Mouse (Mus musculus) neural tube, embryonic 15.5 days (tissue): ENCODE data around the gene Rwdd3. TPM values are rescaled to one million over a fixed set of nuclear protein-coding genes. Genes with fewer than 3 reads are reported as not detected.

Experiments
- ATAC-seq: fragments of 200-750 bp; cut with Nextera tagmentation; 2 replicates; pipeline ENCODE4 v1.8.0; 2017; ENCODE audit warnings: mild to moderate bottlenecking, moderate TSS enrichment, moderate library complexity; ENCODE audit not compliant: low FRiP score
- H3K27ac ChIP-seq: fragments of 300-500 bp; sonication (generic); replicated peaks from 2 replicates; pipeline ENCODE4 v1.5.1; 2015; ENCODE audit warnings: mild to moderate bottlenecking, inconsistent platforms
- H3K27me3 ChIP-seq: fragments of 300-500 bp; sonication (generic); replicated peaks from 2 replicates; pipeline ENCODE4 v1.6.1; 2015; ENCODE audit warnings: inconsistent platforms
- H3K36me3 ChIP-seq: fragments of 300-500 bp; sonication (generic); 2 replicates; pipeline ENCODE4 v1.6.1; 2015; ENCODE audit warnings: inconsistent platforms
- H3K4me1 ChIP-seq: fragments of 300-500 bp; sonication (generic); 2 replicates; pipeline ENCODE4 v1.6.1; 2015; ENCODE audit warnings: inconsistent platforms
- H3K4me2 ChIP-seq: fragments of 300-500 bp; sonication (generic); 2 replicates; pipeline ENCODE4 v1.6.1; 2015; ENCODE audit warnings: inconsistent platforms, mild to moderate bottlenecking, moderate library complexity
- H3K4me3 ChIP-seq: fragments of 300-500 bp; sonication (generic); replicated peaks from 2 replicates; pipeline ENCODE4 v1.5.1; 2015; ENCODE audit warnings: mild to moderate bottlenecking, inconsistent platforms
- H3K9ac ChIP-seq: fragments of 300-500 bp; sonication (generic); replicated peaks from 2 replicates; pipeline ENCODE4 v1.6.1; 2015; ENCODE audit warnings: mild to moderate bottlenecking, inconsistent platforms
- H3K9me3 ChIP-seq: fragments of 300-500 bp; sonication (generic); replicated peaks from 2 replicates; pipeline ENCODE4 v1.6.1; 2016; ENCODE audit warnings: inconsistent platforms
- WGBS: fragments of 180-500 bp; shearing (Covaris S2); methylation state at CpG from one replicate; pipeline ENCODE4 v1.1.7; 2015; ENCODE audit warnings: mixed read lengths; 5-methylcytosine and 5-hydroxymethylcytosine counted together
- polyA plus RNA-seq: library from polyadenylated mRNA; unstranded; fragments of >200 nt; fragmentation: Nextera tagmentation; extraction: Ambion mirVana; gene quantifications from 2 replicates; pipeline ENCODE4 v1.2.1, GENCODE M21; 2015

Gene Rwdd3
- polyA plus RNA-seq, 1 experiment from 2014 or later, result 5.4 TPM

- peaks cover 11% of the 10 kb centered on the region for H3K4me1 ChIP-seq
- no peak overlapping the region for H3K27ac ChIP-seq
- no peaks in the 10 kb centered on the region for H3K27me3 ChIP-seq
- ATAC-seq, result no peak
- H3K9me3 ChIP-seq, result no peaks in the 10 kb centered on the region
- 91% methylated on average over 6 of the region's 6 CpGs for whole genome bisulfite sequencing
- no peak overlapping the region for H3K4me3 ChIP-seq
- no peaks in the 10 kb centered on the region for H3K36me3 ChIP-seq
- H3K9ac ChIP-seq, result no peak overlapping the region
- H3K4me2 ChIP-seq, result no peak overlapping the region
Observed at GRCm38 (mm10) chr3:121107481-121107880, 64.0 kb downstream of the Rwdd3 start.

- no peaks in the 10 kb centered on the region for H3K27me3 ChIP-seq
- no peak overlapping the region; the same call in 1 of the 2 replicates for H3K9ac ChIP-seq
- 68% methylated on average over 5 of the region's 5 CpGs for WGBS
- H3K4me2 ChIP-seq, result peak overlapping the region; percentile 54
- H3K36me3 ChIP-seq, result no peaks in the 10 kb centered on the region
- ATAC-seq, result 0 out of 2 replicates have a peak, but pooled peaks have one; percentile 13
- H3K4me1 ChIP-seq, result peaks cover 11% of the 10 kb centered on the region; the same call in 1 of the 2 replicates
- H3K27ac ChIP-seq, result no peak overlapping the region
- H3K4me3 ChIP-seq, result no peak overlapping the region; the same call in 1 of the 2 replicates
- no peaks in the 10 kb centered on the region for H3K9me3 ChIP-seq
Observed at GRCm38 (mm10) chr3:121105408-121105708, 66.1 kb downstream of the Rwdd3 start.

Other genes starting within 250 kb of the Rwdd3 start
- gene Tmem56, start 111.4 kb upstream of the Rwdd3 start, polyA plus RNA-seq, result 2.5 and 2.6 TPM in 2 replicates
- gene Alg14, start 120.1 kb upstream of the Rwdd3 start, polyA plus RNA-seq, result 37.9 and 46.2 TPM in 2 replicates